Mouse (Mus musculus) C2C12 (cell line): ENCODE data around the gene Eif4g3.

Source experiments
- CEBPB ChIP-seq: IDR thresholded peaks from one replicate; pipeline ENCODE4 v1.6.1; 2011; ENCODE audit warnings: low read depth, mild to moderate bottlenecking, control low read depth, moderate library complexity
- CTCF ChIP-seq: IDR thresholded peaks from one replicate; pipeline ENCODE4 v1.5.1; 2011; ENCODE audit not compliant: control insufficient read depth, insufficient read depth, insufficient read length
- FOSL1 ChIP-seq: IDR thresholded peaks from one replicate; pipeline ENCODE4 v1.8.0; 2011; ENCODE audit warnings: mild to moderate bottlenecking, low read length; ENCODE audit not compliant: poor library complexity, insufficient read depth, severe bottlenecking
- MAX ChIP-seq: IDR thresholded peaks from one replicate; pipeline ENCODE4 v1.6.1; 2011; ENCODE audit warnings: mild to moderate bottlenecking, control low read depth
- MYOD1 ChIP-seq: IDR thresholded peaks from one replicate; pipeline ENCODE4 v1.6.1; 2011; ENCODE audit warnings: low read depth; ENCODE audit not compliant: control insufficient read depth, insufficient read length
- MYOG ChIP-seq: IDR thresholded peaks from one replicate; pipeline ENCODE4 v1.6.1; 2011; ENCODE audit not compliant: control insufficient read depth, insufficient read length; ENCODE audit errors: extremely low read depth
- USF1 ChIP-seq: IDR thresholded peaks from one replicate; pipeline ENCODE4 v1.6.1; 2011; ENCODE audit warnings: low read depth, mild to moderate bottlenecking, control low read depth, moderate library complexity

GRCm38 (mm10) chr4:138213861-138214260, 221.0 kb downstream of the Eif4g3 start:
- TF ChIP-seq CTCF (no peak), MYOG (no peak), USF1 (no peak), MYOD1 (no peak), MAX (no peak), FOSL1 (no peak), CEBPB (no peak)
